Mouse (Mus musculus) adipocyte (in vitro differentiated cells): ENCODE data around the gene Trim41.
"Not testable (repeated sequence)": the region's sequence is repeated elsewhere in the genome, so short reads cannot be mapped to it uniquely, and the experiment has no call there.

Source experiments
- DNase-seq: peaks from one replicate; pipeline ENCODE4 v3.0.0-alpha.2; 2016; ENCODE audit warnings: low spot score

Gene Trim41

GRCm38 (mm10) chr11:48816800-48817665 is at the start of gene Trim41:
Trim41 (minus strand) TSS chr11:48817353.
- peak; percentile 98 for DNase-seq

DNA sequence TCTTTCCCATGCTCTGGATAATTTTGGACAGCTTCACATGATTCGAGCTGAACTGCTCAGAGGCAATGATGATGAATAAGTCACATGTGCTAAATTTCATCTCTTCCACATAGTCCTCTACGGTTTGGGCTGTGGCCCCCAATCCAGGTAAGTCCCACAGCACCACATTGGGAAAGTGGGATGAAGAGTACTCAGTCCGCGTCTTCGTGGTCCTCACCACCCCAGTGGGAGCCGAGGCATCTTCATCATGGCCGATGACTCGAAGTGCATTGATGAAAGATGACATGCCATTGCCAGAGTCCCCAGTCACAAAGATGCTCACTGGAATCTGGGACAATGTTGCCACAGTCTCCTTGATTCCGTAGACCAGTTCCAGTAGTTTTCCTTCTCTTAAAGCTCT is 49.3 kb upstream of the Trim41 start:
- no peak for DNase-seq

- no peak for DNase-seq
These were observed 46.7 kb upstream of the Trim41 start for GRCm38 (mm10) chr11:48863808-48864207.

DNA sequence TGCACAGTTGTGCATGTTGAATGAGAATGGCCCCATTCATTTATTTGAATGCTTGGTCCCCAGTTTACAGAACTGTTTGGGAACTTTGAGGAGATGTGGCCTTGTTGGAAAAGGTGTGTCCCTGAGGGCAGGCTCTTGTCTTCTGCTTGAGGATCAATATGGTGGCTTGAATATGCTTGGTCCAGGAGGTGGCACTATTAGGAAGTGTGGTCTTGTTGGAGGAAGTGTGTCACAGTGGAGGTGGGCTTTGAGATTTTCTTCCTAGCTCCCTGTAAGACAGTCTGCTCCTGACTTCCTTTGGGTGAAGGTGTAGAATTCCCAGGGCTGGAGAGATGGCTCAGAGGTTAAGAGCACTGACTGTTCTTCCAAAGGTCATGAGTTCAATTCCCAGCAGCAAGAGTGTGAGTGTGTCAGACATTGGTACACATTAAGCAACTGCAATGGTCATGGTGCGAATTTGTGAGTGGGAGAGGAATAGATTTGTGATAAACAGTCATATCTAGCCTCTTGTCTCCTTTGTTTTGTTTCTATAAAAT is 45.7 kb upstream of the Trim41 start:
- DNase-seq, result no peak

DNA sequence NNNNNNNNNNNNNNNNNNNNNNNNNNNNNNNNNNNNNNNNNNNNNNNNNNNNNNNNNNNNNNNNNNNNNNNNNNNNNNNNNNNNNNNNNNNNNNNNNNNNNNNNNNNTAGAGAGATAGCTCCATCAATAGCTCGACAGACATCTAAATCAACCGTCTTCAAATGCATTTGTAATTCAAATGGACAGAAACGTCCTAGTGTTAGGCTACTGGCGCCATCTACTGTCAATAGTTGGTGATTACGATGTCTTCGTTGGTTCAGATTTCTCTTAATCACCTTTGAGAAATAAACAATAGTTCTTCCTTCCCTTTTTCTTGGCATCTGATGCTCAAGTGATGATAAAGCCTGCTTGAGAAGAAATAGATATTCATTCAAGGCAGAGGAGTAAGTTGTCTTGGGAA is 41.9 kb upstream of the Trim41 start:
- DNase-seq, result peak; percentile 80

GRCm38 (mm10) chr11:48853474-48854180 is 36.5 kb upstream of the Trim41 start:
- DNase-seq, result peak; percentile 85

DNA sequence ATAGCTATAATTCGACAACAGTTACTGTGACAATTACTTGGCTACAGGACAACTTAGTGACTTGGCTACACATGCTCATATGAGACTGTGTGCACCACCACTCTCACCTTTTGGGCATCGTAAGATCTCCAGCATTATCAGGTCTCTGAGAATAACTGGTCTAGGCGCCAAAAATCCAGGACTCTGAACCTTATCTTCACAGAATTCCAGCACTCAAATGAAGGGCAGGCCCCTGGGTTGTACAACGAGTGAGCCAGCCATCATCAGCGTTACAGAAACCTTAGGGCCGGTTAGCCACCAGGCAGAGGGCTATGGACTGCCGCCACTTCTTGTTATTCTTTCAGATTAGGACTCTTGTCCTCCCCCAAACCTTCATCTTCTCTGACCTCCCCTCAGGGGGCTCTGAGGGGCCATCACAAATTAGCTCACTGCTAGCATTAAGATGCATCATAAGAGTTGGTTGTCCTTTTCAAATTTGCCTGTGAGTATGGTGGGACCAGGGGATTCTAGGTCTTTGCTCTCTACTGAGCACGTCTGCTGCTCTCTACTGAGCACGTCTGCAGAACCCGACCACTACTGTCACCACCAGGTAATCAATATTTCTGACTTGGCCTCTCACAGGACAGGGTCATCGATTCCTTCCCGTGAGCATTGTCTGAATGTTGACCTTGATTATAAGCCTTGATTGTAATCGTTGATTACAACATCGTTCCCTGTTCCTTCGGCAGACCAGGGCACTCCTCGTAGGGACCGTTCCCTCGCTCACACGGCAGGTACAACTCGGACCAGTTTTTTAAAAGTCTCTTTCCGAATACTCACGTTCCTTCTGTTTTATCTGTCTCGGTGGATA is 35.7 kb upstream of the Trim41 start:
- no peak for DNase-seq

DNA sequence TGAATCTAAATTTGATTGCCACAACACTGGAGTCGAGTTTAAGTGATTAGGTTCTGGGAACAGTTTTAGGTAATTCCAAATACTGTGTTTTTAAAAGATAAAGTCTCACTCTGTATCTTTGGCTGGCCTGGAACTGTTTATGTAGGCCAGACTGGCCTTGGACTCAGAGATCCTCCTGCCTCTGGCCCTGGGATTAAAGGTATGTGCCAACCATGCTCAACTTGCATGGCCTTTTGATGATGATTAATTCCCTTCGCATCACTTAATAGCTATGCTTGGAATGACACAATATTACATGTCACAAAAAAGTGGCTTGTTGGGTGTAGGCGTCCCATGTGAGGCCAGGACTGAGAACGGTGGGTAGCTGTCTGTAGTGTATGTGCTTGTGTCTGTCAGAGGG is 35.0 kb upstream of the Trim41 start:
- no peak for DNase-seq

GRCm38 (mm10) chr11:48851270-48851995 is 34.3 kb upstream of the Trim41 start:
- no peak for DNase-seq

DNA sequence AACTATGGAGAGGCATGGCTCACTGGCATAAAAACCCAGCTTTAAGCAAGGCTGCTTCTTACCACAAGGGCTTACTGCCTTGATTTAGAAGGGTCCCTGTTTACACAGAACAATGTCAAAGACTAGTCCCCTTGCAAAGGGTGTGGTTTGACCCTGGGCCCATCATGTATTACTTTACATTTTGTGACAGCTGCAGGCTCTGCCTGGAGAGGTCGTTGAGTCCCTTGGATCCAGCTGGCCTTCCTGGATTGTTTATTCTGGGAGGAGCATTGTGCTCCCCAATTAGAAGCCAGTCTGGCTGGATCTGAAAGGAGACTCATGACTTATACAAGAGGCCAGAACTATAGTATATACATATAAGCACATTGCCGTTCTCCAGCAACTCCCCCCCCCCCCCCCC is 33.1 kb upstream of the Trim41 start:
- DNase-seq, result no peak

DNA sequence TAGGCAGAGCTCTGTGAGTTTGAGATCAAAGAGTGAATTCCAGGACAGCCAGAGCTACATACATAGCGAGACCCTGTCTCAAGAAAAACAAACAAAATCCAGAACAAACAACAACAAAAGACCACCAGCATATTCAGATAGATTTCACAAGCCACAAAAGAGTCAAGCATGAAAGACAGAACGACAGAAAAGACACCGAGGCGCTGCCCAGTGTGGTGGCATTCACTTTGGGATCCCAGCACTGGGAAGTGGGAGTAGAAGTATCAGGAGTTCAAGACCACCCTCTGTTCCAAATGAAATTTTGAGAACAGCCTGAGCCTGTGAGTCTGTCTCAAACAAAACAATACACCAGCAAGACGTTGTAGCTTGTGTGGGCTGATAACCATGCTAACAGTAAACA is 29.7 kb upstream of the Trim41 start:
- DNase-seq, result no peak

GRCm38 (mm10) chr11:48846362-48846761 is 29.2 kb upstream of the Trim41 start:
- DNase-seq, result not testable (repeated sequence)

DNA sequence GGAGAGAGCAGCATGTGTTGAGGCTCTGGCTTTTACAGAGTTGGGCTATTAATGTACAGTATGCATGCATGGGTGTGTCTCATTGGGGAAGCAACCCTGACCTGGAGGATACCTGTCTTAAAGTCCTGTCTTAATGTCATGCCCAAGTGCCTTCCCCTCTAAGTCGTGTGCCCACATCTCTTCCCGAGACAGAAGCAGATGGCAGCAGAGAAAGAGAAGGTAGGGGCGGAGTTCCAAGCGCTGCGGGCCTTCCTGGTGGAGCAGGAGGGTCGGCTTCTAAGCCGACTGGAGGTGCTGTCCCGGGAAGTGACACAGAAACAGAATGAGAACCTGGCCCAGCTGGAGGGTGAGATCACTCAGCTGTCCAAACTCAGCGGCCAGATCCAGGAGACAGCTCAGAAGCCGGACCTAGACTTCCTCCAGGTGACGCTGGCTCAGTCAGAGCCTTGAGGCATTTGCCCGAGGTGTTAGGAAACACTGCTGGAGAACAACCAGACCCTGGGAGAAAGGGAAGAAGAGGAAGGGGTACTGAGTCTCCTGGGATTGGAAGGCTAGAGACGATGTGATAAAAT is 28.2 kb upstream of the Trim41 start:
- no peak for DNase-seq

DNA sequence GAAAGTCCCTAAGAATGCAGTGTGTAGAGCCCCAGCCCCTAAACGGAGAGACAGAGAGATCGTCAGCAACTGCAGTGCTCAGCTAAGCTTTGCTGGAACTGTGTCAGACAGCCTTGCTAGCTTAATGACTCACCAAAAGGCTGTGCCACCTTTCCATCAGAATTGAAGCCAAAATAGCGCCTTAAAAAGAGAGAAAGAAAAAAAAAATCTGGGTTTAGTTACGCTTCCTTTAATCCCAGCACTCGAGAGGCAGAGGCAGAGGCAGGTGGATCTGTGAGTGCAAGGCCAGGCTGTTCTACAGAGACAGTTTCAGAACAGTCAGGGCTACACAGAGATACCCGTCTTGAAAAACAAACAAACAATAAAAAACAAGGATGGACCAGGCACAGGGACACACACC is 27.2 kb upstream of the Trim41 start:
- no peak for DNase-seq

- DNase-seq, result no peak
These were observed 26.0 kb upstream of the Trim41 start for GRCm38 (mm10) chr11:48843202-48843601.

DNA sequence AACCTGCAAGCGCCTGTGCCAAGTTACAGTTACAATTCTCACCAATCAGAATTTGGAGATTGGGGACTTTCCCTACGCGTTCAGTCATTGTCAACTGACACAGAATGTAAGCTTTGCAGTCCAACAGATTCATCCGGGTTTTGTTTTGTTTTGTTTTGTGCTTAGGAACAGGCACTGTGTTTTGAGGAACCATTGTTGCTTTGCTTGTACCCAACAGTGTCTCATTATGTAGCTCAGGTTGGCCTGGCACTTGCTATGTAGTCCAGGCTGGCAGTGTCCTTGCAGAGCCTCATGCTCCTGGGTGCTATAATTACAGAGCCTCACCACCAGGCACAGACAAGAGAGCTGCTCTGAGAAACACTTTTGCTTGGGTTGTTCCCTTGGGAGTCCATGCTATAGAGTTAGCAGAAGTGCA is 25.2 kb upstream of the Trim41 start:
- no peak for DNase-seq

- DNase-seq, result no peak
These were observed 24.1 kb upstream of the Trim41 start for GRCm38 (mm10) chr11:48841213-48841612.

GRCm38 (mm10) chr11:48840805-48841204 is 23.7 kb upstream of the Trim41 start:
- DNase-seq, result no peak

DNA sequence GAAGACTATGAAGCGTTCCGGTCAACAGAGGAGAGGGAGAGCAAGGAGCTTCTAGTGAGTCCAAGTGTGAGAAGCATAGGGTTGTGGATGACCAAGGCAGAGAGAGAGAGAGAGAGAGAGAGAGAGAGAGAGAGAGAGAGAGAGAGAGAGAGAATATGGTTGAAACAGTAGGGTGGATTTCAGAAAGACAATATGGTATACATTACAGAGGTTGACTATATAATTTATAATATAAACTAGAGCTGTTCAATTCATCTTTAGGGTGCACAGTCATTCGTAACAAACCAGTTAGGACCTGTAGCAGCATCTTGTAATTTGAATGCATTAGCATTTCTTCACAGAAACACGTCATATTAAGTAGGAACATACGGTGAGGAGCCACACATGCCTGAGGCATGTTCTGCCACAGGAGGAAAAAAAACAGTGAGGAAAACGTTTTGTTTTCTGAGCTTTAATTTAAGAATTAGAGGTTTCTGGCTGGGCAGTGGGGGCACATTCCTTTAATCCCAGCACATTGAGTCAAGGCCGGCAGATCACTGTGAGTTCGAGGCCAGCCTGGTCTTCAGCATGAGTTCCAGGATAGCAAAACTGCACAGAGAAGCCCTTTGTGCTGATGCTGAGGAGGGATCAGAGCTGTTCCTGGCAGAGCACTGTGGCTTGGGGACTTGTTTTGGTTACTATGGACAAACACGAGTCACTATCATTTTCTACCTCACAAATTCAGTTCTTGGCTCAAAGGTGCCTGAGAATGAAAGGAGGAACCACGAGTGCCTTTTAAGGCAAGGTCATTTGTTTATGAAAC is 21.9 kb upstream of the Trim41 start:
- no peak for DNase-seq

GRCm38 (mm10) chr11:48838181-48838797 is 21.1 kb upstream of the Trim41 start:
- DNase-seq, result peak; percentile 32
